Mouse (Mus musculus): ENCODE results near the gene Gm21961. TPM values are rescaled to one million over a fixed set of nuclear protein-coding genes. Genes with fewer than 3 reads are reported as not detected.
"Not testable (repeated sequence)": the region's sequence is repeated elsewhere in the genome, so short reads cannot be mapped to it uniquely, and the experiment has no call there.

The Gm21961 gene
- not detected for total RNA-seq (2021)

DNA sequence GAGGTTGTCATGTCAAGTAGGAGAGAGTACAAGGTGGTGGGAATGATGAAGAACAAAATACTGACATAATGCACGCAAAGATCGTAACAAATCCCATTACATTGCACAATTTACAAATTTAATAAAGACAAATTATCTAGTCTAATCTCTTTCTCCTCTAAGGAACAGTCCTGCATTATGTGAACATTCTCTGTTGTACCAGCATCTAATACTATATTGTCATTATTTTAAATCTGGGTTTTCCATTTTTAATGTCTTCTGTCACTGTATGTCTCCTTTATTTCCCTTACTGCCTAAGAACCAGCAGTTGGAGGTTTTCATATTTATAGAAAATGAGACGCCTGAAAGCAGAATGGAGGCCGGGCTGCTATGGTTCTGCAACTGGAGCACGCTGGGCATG lies at the start of gene Gm21961:
Gene Gm21961, minus strand, starts transcription at position 101 of the 400 bp plus-strand sequence.
- DNase-seq, result no peak

DNA sequence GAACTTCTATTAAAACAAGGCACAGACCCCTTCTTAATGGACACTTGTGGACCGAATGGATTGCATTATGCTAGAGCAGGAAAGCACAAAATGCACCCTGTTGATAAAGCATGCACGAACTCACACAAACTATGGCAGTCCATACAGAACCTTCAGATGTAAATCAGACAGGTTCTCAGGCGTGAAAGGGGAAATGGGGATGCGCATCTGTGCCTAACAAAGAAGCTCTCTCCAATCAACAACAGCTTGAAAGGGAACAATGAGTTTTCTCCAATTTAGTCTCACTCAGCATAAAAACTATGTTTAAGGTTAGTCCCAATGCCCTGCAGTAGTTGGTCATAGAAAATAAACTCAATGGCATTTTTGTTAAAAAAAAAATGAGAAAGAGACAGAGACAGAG lies 27.3 kb upstream of the Gm21961 start:
- DNase-seq, result no peak

DNA sequence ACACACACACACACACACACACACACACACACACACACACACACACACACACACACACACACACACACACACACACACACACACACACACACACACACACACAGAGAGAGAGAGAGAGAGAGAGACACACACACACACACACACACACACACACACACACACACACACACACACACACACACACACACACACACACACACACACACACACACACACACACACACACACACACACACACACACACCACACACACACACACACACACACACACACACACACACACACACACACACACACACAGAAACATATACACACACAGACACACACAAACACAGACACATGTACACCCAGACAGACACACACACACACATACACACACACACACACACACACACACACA lies 24.5 kb upstream of the Gm21961 start:
- DNase-seq, result not testable (repeated sequence)

DNA sequence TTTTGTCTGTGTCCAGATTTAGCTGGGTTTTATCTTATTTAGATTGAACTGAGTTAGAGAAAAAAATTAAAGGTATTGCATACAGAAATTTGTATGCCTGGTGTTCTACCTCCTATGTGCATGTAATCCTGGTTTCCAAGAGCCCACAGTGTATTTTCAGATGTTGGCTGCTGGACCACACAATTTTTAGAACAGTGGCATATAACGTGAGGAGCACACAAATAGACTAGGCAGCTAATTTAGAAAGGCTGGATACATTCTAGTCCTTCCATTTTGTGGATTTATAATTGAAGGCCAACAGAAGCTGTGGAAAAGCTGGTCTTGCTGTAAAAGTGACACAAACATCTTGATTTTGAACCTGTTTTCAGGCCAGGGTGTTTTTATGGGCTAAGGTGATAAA lies 3.3 kb upstream of the Gm21961 start:
- no peak for DNase-seq

DNA sequence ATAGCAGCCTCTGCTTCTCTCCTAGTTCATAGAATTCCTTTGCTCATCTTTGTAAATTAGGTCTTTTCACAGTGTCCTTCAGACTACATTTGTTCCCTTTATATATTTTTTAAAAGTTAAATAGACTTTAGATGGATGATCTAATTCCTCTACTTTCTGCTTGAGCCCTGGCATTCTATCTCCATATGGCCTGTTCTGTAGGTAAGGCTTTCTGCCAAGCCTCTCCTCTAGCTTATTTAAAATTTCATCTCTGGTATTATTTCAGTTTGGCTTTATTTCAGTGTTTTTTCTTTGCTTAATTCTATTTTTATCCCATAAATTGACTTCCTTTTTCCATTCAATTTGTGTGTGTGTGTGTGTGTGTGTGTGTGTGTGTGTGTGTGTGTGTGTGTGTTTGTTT lies 8.5 kb downstream of the Gm21961 start:
- DNase-seq, result peak in 1 of 2 experiments; percentile 2

DNA sequence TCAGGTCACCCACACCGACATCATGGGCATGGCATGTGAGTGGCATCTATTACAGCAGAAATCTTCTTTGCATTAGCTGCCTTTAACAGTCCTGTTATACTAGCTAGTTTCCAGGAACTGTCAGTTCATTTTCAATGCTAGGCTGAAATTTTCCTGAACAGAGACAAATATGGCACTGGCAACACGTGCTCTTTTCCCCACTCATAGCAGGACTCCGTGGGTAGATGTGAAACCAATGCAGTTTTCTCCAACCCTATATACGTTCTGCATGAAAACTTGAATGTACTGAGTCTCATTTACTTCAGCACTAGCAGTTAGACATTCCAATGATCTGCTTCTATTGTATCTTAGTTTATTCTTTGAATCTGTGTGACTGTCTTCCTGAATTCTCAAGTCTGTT lies 20.2 kb downstream of the Gm21961 start:
- DNase-seq, result no peak

DNA sequence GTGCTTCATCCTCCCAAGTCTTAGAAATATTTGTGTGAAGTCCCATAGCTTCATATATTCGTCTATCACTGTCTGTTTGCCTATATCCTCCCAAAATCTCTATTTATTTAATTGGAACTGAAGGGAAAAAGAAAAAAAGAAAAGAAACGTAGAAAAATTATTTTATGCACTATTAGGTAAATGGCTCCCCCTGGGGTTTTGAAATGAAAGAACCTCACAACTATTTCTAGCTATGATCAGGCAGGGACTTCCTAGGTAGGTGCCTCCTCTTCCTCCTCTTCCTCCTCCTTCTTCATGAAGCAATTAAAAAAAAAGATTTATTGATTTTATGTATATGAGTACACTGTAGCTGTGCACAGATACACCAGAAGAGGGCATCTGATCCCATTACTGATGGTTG lies 34.7 kb downstream of the Gm21961 start:
- no peak for DNase-seq

DNA sequence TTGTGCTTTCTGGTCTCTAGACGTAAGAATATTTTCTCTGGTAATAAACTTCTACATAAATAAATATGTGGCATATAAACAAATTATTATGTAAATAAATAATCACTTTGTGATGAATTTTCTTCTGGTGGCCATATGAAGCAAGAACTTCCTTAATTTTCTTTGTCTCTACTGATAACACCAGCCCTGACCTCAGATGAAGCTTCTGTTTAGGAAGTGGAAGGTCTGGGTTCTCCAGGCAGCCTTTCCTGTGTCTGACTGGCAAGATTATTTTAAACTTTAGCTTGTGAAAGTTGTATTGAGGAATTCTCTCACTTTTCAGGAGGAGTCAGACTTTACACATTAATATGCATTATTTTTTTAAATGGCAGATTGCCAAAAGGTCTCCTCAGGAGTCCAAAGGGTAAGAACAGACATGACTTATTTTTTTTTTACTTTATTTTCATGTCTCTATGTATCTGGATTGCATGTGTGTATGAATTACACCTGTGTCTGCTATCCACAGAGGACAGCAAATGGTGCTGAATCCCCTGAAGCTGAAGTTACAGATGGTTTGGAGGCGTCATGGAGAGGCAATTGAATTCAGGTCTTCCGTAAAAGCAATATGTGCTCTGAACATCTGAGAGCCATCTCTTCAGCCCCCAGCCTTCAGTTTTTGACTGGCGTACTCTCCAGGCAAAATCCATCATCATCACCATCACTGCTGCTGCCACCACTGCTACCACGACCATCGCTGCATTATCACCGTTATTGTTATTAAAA lies 38.5 kb downstream of the Gm21961 start:
- DNase-seq, result peak; percentile 13 to 14

Other genes starting within 250 kb of the Gm21961 start
- not detected for gene Gm21798, start 197.2 kb downstream of the Gm21961 start, total RNA-seq (2021)